Mouse (Mus musculus) heart, adult 18-20 months (tissue): ENCODE data around the gene Nxpe3. TPM values are rescaled to one million over a fixed set of nuclear protein-coding genes. Genes with fewer than 3 reads are reported as not detected.

Source experiments
- DNase-seq, 2 experiments: peaks; one replicate each; pipeline ENCODE4 v3.0.0; 2021 to 2022; ENCODE audit warnings: mixed read lengths in 1 of 2
- total RNA-seq, 2 experiments: library from RNA; stranded (reverse); gene quantifications; 2 replicates each; pipeline ENCODE4 v1.2.3; 2021

Gene Nxpe3
- total RNA-seq, 2 experiments from 2014 or later: 0.40 to 0.93 TPM

GRCm38 (mm10) chr16:55809779-55810514 lies 85.1 kb downstream of the Nxpe3 start:
- DNase-seq: no peak

GRCm38 (mm10) chr16:55809345-55809744 lies 85.7 kb downstream of the Nxpe3 start:
- DNase-seq: no peak

GRCm38 (mm10) chr16:55807505-55807932 lies 87.6 kb downstream of the Nxpe3 start:
- DNase-seq: peak; percentile 43 to 69

GRCm38 (mm10) chr16:55804799-55805198 lies 90.3 kb downstream of the Nxpe3 start:
- no peak for DNase-seq

DNA sequence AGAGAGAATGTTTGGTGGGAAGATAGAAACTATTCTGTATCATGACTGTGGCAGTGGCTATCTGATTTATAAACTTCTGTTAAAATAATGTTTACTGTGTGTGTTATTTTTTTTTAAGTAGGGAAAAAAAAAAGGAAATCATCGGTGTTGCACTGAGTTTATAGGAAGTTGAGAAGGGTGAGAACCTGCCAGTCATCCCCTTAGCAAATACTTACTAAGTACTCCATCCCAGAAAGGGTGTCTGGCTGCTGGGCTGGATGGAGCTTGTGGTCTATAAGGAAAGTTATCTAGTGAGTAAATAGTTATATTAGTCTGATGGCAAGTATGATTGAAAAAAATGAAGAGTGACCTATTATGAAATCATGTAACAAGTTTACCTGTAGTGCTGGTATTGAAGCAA lies 93.5 kb downstream of the Nxpe3 start:
- no peak for DNase-seq

DNA sequence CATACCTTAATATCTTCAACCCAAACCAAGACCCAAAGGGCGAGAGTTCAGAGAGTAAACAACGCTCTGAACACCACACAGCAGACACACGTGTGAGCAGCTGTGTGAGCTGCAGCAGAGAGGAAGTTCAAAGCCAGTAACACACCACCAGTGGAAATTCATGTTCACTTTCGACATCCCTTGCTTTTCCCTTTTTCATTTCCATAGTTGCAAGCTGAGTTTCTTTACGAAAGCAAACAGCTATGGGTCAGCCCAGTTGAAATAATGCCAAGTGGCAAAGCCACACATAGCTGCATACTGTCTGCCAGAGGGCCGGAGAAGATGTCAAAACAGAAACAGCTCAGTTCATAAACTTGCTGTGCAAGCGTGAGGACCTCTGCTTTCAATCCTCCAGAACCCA lies 96.2 kb downstream of the Nxpe3 start:
- DNase-seq: peak in 1 of 2 experiments; percentile 58

- DNase-seq: no peak
Observed at GRCm38 (mm10) chr16:55790326-55790725, 104.8 kb downstream of the Nxpe3 start.

Other genes starting within 250 kb of the Nxpe3 start
- 1 to 10 TPM; 1.8 to 2.3 TPM for gene Nfkbiz, start 56.4 kb downstream of the Nxpe3 start, total RNA-seq
- gene Cep97, start 39.6 kb upstream of the Nxpe3 start, total RNA-seq: 1 to 10 TPM; 3.9 to 4.8 TPM
- 100 to 1,000 TPM; 538 to 568 TPM for gene Rpl24, start 71.0 kb upstream of the Nxpe3 start, total RNA-seq
- 10 to 100 TPM; 12.3 to 12.5 TPM for gene Zbtb11, start 78.6 kb upstream of the Nxpe3 start, total RNA-seq
- gene Pcnp, start 134.5 kb upstream of the Nxpe3 start, total RNA-seq: 10 to 100 TPM; 46.4 to 55.3 TPM
- 10 to 100 TPM; 13.1 to 13.2 TPM for gene Trmt10c, start 142.5 kb upstream of the Nxpe3 start, total RNA-seq
- gene Senp7, start 153.1 kb upstream of the Nxpe3 start, total RNA-seq: 10 to 100 TPM; 14.2 to 16.0 TPM